Comparison of ENCODE assay signal across 9 mouse cellular contexts in genomic region chr6:96116534-96117272, GRCm38 (mm10). TPM values are rescaled to one million over a fixed set of nuclear protein-coding genes. Genes with fewer than 3 reads are reported as not detected.
A peak's percentile ranks its signal among the peaks of the same experiment; 100 is the strongest.
DNase-seq lines count a peak whose midpoint lies in the region; ATAC-seq and TF ChIP-seq lines count a peak whose summit lies in the region.
"Had no signal": no experiment of that assay in that cellular context is flagged by ENCODE, and none has a peak within 500 bp of the region (broad histone marks: within the 10 kb centered on the region; RNA-seq: fewer than 3 reads in every experiment).

No protein-coding gene starts in this region.

- no peak for TF ChIP-seq CTCF in gastrocnemius, adult 2 months (IDR thresholded peaks at IDR 0.05)

- no peaks in the 10 kb centered on the region for H3K9me3 ChIP-seq in embryonic facial prominence, embryonic 10.5 days
- H3K9me3 ChIP-seq in heart, embryonic 16.5 days (replicated peaks; ENCODE audit: control insufficient read depth, low read length) = no peaks in the 10 kb centered on the region
- H3K9me3 ChIP-seq in liver, embryonic 13.5 days (replicated peaks) = no peaks in the 10 kb centered on the region
- no peaks in the 10 kb centered on the region for H3K9me3 ChIP-seq in neural tube, embryonic 15.5 days (replicated peaks)

- intact Hi-C loops in gastrocnemius, adult 2 months (cut with DNase I) = no loop called here

- H3K9ac ChIP-seq in heart, embryonic 16.5 days (ENCODE audit: low read length) = peak overlapping the region; percentile 72
- H3K9ac ChIP-seq in liver, embryonic 13.5 days = peak overlapping the region; percentile 17; the same call in 1 of the 2 replicates
- peak overlapping the region; percentile 73 for H3K9ac ChIP-seq in neural tube, embryonic 15.5 days (replicated peaks)

- no peak overlapping the region for H3K27ac ChIP-seq in gastrocnemius, adult 2 months
- H3K27ac ChIP-seq in embryonic facial prominence, embryonic 10.5 days (replicated peaks) = peak overlapping the region; percentile 85
- H3K27ac ChIP-seq in heart, embryonic 16.5 days (ENCODE audit: low read length) = no peak overlapping the region
- H3K27ac ChIP-seq in liver, embryonic 13.5 days = no peak overlapping the region
- H3K27ac ChIP-seq in neural tube, embryonic 15.5 days (replicated peaks) = peak overlapping the region; percentile 81
- H3K27ac ChIP-seq: macrophage had no signal

- WGBS in embryonic facial prominence, embryonic 10.5 days = 1% methylated on average over 32 of the region's 32 CpGs
- under 1% methylated on average over 32 of the region's 32 CpGs for WGBS in heart, embryonic 16.5 days
- 2% methylated on average over 32 of the region's 32 CpGs for WGBS in liver, embryonic 13.5 days (ENCODE audit: insufficient replicate concordance)
- under 1% methylated on average over 31 of the region's 32 CpGs for WGBS in neural tube, embryonic 15.5 days

- peaks cover 25% of the 10 kb centered on the region for H3K4me1 ChIP-seq in embryonic facial prominence, embryonic 10.5 days
- H3K4me1 ChIP-seq in heart, embryonic 16.5 days (ENCODE audit: control insufficient read depth, insufficient read depth, low read length) = no peaks in the 10 kb centered on the region
- no peaks in the 10 kb centered on the region for H3K4me1 ChIP-seq in liver, embryonic 13.5 days (replicated peaks)
- peaks cover 51% of the 10 kb centered on the region for H3K4me1 ChIP-seq in neural tube, embryonic 15.5 days

- ATAC-seq in heart, embryonic 16.5 days (replicated peaks; ENCODE audit: extremely low read depth, insufficient read depth, low FRiP score) = peak; percentile 41; the same call in 1 of the 2 replicates
- ATAC-seq in liver, embryonic 13.5 days (ENCODE audit: low read depth) = 0 out of 2 replicates have a peak, but pooled peaks have one; percentile 29
- peak; percentile 86 for ATAC-seq in neural tube, embryonic 15.5 days (ENCODE audit: low FRiP score)
- no peak for ATAC-seq in monocyte, adult 5-6 weeks (replicated peaks; ENCODE audit: insufficient number of reproducible peaks, low FRiP score, low TSS enrichment, poor library complexity, severe bottlenecking)

- peak; percentile 18 for DNase-seq in gastrocnemius, adult 2 months
- no peak for DNase-seq in gastrocnemius, adult 18-20 months (ENCODE audit: low spot score)
- DNase-seq in embryonic facial prominence, embryonic 10.5 days (ENCODE audit: low spot score) = peak; percentile 67
- peak; percentile 19 to 54 for DNase-seq in kidney, postnatal 25 days
- DNase-seq in liver, embryonic 13.5 days = no peak

- peaks cover 27% of the 10 kb centered on the region for H3K27me3 ChIP-seq in embryonic facial prominence, embryonic 10.5 days (replicated peaks; ENCODE audit: low read depth, poor library complexity, severe bottlenecking)
- no peaks in the 10 kb centered on the region; the same call in 1 of the 2 replicates for H3K27me3 ChIP-seq in heart, embryonic 16.5 days (ENCODE audit: control insufficient read depth, insufficient read depth, low read length)
- peaks cover 15% of the 10 kb centered on the region; the same call in 1 of the 2 replicates for H3K27me3 ChIP-seq in liver, embryonic 13.5 days
- H3K27me3 ChIP-seq in neural tube, embryonic 15.5 days (replicated peaks) = no peaks in the 10 kb centered on the region

- H3K4me2 ChIP-seq in heart, embryonic 16.5 days (ENCODE audit: low read depth, low read length) = peak overlapping the region; percentile 96
- peak overlapping the region; percentile 65 for H3K4me2 ChIP-seq in liver, embryonic 13.5 days
- peak overlapping the region; percentile 95 for H3K4me2 ChIP-seq in neural tube, embryonic 15.5 days

- no peaks in the 10 kb centered on the region for H3K36me3 ChIP-seq in embryonic facial prominence, embryonic 10.5 days (replicated peaks)
- no peaks in the 10 kb centered on the region for H3K36me3 ChIP-seq in heart, embryonic 16.5 days (ENCODE audit: control insufficient read depth, insufficient read depth)
- H3K36me3 ChIP-seq in liver, embryonic 13.5 days = no peaks in the 10 kb centered on the region
- no peaks in the 10 kb centered on the region for H3K36me3 ChIP-seq in neural tube, embryonic 15.5 days

- H3K4me3 ChIP-seq in gastrocnemius, adult 2 months = peak overlapping the region; percentile 73
- H3K4me3 ChIP-seq in embryonic facial prominence, embryonic 10.5 days = peak overlapping the region; percentile 72
- H3K4me3 ChIP-seq in heart, embryonic 16.5 days (ENCODE audit: low read length) = peak overlapping the region; percentile 70
- peak overlapping the region; percentile 51 for H3K4me3 ChIP-seq in liver, embryonic 13.5 days (replicated peaks)
- H3K4me3 ChIP-seq in neural tube, embryonic 15.5 days (replicated peaks) = peak overlapping the region; percentile 56

RNA-seq across cellular contexts. Expression of gene Fam19a1, which starts 3.7 kb away (rescaled TPM):
- not detected for total RNA-seq in gastrocnemius, adult 2 months (2021)
- not detected for total RNA-seq in gastrocnemius, adult 18-20 months (2021)
- polyA plus RNA-seq in embryonic facial prominence, embryonic 10.5 days (2016; fragmentation: Nextera tagmentation; extraction: Ambion mirVana) = 0.62 and 0.82 TPM in 2 replicates
- polyA plus RNA-seq in heart, embryonic 16.5 days (2015; fragmentation: Nextera tagmentation; extraction: Ambion mirVana) = 0.32 and 0.81 TPM in 2 replicates
- not detected in 2 replicates for polyA plus RNA-seq in liver, embryonic 13.5 days (2015; fragmentation: Nextera tagmentation; extraction: Ambion mirVana)
- polyA plus RNA-seq in neural tube, embryonic 15.5 days (2015; fragmentation: Nextera tagmentation; extraction: Ambion mirVana) = 26.0 and 37.3 TPM in 2 replicates
- total RNA-seq in monocyte, adult 5-6 weeks (2017) = not detected in 3 replicates
- polyA plus RNA-seq: macrophage had no signal

RNA-seq across cellular contexts. Expression of gene 1700123L14Rik, which starts 49.3 kb away (rescaled TPM):
- total RNA-seq in gastrocnemius, adult 2 months (2021) = not detected
- total RNA-seq in gastrocnemius, adult 18-20 months (2021) = not detected
- not detected in 2 replicates for polyA plus RNA-seq in embryonic facial prominence, embryonic 10.5 days (2016; fragmentation: Nextera tagmentation; extraction: Ambion mirVana)
- polyA plus RNA-seq in heart, embryonic 16.5 days (2015; fragmentation: Nextera tagmentation; extraction: Ambion mirVana) = not detected in 2 replicates
- not detected in 2 replicates for polyA plus RNA-seq in liver, embryonic 13.5 days (2015; fragmentation: Nextera tagmentation; extraction: Ambion mirVana)
- 0.13 and 0.17 TPM in 2 replicates for polyA plus RNA-seq in neural tube, embryonic 15.5 days (2015; fragmentation: Nextera tagmentation; extraction: Ambion mirVana)
- total RNA-seq in monocyte, adult 5-6 weeks (2017) = not detected in 3 replicates
- polyA plus RNA-seq: macrophage had no signal

Comparison
In these comparisons a context has a peak if more than half of its experiments do, and no peak if none do; other contexts are left out.
1. DNase-seq: peak in gastrocnemius, adult 2 months (single experiment), embryonic facial prominence, embryonic 10.5 days (single experiment) and kidney, postnatal 25 days (2 of 2); none in gastrocnemius, adult 18-20 months (single experiment) and liver, embryonic 13.5 days (single experiment).
2. H3K27ac ChIP-seq: peak in embryonic facial prominence, embryonic 10.5 days (single experiment) and neural tube, embryonic 15.5 days (single experiment); none in gastrocnemius, adult 2 months (single experiment), heart, embryonic 16.5 days (single experiment) and liver, embryonic 13.5 days (single experiment).
3. H3K9ac ChIP-seq: peak in every context shown above with its lines; median percentile 73 in neural tube, embryonic 15.5 days; 72 in heart, embryonic 16.5 days; 17 in liver, embryonic 13.5 days.
4. RNA of gene Fam19a1, which starts 3.7 kb away (polyA plus RNA-seq): 26.0 to 37.3 TPM in neural tube, embryonic 15.5 days; 0.62 to 0.82 TPM in embryonic facial prominence, embryonic 10.5 days, 0.32 to 0.81 TPM in heart, embryonic 16.5 days and not detected in liver, embryonic 13.5 days; every median in the first group is over 10 times any median in the second.
5. Peak in every context shown above with its lines, with median percentiles within 50 percentile points of each other: H3K4me3 ChIP-seq and H3K4me2 ChIP-seq.